Mouse (Mus musculus) mammary gland, adult 2 months (tissue): ENCODE results near the gene Cd36. TPM values are rescaled to one million over a fixed set of nuclear protein-coding genes. Genes with fewer than 3 reads are reported as not detected.

ENCODE experiments used
- polyA plus RNA-seq: library from polyadenylated mRNA; depleted of rRNA; stranded (reverse); fragments of >200 nt; gene quantifications from 2 replicates; pipeline ENCODE4 v1.2.3, GENCODE M21; 2012; ENCODE audit warnings: low replicate concordance; rRNA removed

The Cd36 gene
- polyA plus RNA-seq = 91.5 and 302 TPM in 2 replicates

GRCm38 (mm10) chr5:17888598-17888997, at the start of gene Cd36:
Gene Cd36 (minus strand): TSS chr5:17888801.

Other genes with a start within 250 kb of the Cd36 start
- gene Gnat3, start 73.7 kb upstream of the Cd36 start, polyA plus RNA-seq = not detected in 2 replicates